Mouse (Mus musculus): ENCODE measurements around the gene Ets1.

Gene Ets1

DNA sequence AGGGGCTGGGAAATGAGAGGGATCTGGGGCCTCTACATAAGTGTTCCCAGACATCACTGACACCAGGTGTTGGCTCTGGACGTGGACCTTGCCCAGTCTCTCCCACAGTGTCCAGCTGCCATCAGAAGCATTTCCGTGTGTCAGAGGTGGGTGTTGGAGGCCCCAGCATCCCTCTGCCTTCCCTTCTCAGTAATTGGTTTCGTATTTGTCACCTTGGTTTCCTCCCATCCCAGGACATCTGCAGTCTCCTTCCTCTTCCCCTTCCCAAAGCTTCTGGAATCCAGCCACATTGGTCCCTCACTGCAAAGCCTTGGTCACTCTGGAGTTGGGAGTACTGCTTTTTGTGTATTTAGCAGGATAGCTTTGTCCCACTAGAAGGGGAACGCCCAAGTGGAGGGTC lies 75.7 kb downstream of the Ets1 start:
- no peak for DNase-seq (ENCODE audit: low read depth)

GRCm38 (mm10) chr9:32712383-32712910 lies 76.4 kb downstream of the Ets1 start:
- DNase-seq (ENCODE audit: low read depth): peak; percentile 16

- no peak for DNase-seq (ENCODE audit: low read depth)
Observed at GRCm38 (mm10) chr9:32713106-32713505, 77.1 kb downstream of the Ets1 start.

DNA sequence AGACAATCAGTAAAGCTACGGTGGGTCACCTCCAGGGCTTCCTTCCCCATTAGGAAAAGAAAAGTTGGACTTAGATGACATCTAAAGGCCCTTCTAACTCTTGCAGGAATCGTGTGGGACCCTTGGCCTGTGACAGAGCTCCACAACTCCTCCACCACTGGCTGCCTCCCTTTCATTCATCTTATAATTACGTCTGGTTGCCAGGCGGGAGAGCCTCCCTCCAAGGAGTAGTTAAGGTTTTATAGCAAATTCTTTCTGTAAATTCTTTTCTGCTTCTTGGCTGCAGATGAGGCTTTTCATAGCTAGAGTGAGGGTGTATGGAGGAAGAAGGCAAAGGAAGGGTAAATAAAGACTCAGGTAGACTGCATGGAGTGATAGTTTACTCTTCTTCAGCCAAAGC lies 77.8 kb downstream of the Ets1 start:
- DNase-seq (ENCODE audit: low read depth): no peak

GRCm38 (mm10) chr9:32714487-32714886 lies 78.5 kb downstream of the Ets1 start:
- DNase-seq (ENCODE audit: low read depth): peak; percentile 72

DNA sequence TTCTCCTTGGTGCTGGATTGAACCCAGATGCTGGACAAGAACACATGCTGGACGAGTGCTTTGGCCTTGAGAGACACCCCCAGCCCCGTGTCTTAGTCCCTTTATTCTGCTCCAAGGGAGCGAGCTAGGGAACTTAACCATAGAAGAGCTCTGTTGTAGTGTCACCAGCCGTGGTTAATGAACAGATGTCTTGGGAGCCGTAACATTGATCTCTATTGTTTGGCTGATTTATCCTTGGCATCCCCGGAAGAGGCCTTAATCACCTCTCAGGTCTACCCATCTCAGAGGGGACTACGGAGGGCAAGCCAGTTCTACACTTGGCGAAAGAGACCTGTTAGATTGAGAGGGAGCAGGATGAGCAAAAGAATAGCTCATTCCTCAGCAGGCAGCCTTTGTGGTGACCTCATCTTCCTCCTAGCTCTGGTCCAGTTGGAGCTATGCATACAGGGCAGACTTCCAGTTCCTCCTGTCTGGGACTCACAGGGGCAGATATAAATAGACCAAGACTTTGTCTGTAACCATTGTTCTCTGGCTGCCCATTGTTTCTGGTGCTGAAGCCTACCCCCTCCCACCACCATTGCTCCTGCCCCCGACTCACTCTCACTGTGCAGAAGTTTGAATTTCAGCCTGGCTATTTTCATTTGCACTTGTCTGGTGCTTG lies 79.9 kb downstream of the Ets1 start:
- peak; percentile 76 for DNase-seq (ENCODE audit: low read depth)

DNA sequence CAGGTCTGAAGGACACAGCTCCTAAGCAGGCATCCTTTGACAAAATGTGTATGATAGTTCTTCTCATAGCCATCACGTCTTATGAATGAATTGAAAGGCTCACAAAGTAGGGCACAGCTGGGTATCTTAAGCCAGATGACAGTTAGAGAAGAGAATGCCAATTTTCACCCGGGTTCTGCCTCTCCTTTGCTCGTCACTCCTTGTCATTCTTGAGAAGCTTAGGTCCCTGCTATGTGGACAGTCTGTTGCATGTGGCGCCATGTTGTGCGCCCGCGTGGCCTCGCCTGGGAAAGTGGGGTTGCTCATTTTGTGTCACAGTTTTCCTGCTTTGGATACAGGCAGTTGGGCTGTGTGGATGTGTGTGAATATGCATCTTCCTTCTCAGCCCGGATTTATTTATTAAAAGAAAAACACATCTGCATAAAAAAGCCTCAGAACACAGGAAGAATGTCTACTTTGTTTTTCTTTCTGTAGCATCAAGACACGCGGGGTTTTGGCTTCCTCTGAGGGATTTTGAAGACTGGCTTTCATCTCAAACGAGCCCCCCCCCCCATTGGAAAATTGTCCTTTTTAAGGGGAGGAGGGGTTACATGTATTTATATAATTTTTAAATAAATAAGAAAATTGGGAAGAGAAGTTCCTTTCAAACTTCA lies 81.4 kb downstream of the Ets1 start:
- no peak for DNase-seq (ENCODE audit: low read depth)

DNA sequence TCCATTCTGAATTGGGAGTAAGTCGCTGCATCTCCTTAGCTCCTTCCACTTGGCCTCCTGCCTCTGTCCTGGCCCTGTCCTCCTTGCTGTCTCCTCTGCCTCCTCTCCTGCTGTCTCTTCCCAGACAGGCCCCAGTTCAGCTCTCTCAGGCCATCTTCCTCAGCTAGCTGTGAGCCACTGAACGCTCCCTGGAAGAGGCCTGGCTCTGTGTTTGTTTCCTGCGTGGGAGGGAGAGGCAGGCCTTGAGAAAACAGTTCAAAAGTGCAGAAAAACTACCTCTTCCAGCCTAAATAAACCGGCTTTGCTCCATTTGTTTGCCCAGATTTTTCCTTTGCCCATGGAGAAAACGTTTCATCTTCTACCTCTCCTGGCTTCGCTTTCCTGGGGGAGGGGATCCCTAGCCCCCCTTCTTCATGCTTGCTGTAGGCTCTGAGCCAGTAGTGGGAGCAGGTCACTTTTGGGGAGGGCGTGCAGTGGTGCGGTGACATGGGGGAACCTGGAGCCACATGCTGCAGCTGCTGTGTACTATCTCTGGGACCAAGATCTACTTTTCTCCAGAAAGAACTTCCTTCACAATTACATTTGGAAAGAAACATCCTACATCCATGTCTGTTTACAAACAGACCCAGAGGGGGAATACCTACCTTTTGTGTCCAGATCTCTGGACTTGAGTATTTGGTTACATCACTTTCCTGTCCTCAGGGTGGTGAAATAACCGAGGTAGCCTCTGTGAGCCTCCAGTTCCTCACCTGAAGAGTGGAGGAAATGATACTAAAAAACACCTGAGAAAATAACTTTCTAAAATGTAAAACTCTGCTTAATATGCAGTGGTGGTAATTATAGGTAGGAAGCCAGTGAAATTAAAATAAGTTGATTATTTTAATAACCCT lies 82.2 kb downstream of the Ets1 start:
- no peak for DNase-seq (ENCODE audit: low read depth)

GRCm38 (mm10) chr9:32718868-32719267 lies 82.8 kb downstream of the Ets1 start:
- no peak for DNase-seq (ENCODE audit: low read depth)

DNA sequence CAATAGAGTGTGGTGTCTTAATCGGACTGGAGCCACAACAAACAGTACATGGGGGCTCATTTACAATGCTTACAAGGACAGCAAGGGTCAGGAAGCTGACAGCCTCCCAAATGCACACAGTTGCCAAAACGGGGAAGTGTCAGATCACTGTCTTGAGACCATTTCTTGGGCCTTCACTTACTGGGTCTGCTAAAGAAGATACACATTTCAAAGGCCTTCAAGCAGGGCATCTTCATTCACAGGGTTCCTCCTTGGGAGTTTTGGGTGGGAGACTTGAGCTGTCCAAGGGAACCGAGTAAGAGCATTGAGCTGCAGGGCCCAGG lies 83.9 kb downstream of the Ets1 start:
- no peak for DNase-seq (ENCODE audit: low read depth)

GRCm38 (mm10) chr9:32720264-32721031 lies 84.4 kb downstream of the Ets1 start:
- peak; percentile 89 for DNase-seq (ENCODE audit: low read depth)

DNA sequence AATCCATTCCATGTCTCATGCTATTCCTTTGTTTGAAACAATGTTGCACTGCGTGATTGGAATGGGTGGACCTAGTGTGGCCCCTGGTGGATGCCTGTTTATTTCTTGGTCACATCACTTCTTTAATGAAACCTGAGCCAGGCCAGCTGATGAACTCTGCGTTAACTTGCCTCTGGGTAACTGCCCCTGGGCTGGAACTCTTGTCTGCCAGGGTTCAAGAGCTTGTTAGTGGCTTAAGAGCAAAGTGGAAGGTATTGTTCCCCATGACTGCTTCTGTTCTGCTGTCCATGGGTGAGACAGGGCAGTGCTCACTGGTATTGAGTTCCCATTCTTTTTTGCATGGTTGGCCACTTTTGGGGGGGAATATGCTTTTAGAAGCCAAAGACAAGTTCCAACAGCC lies 85.1 kb downstream of the Ets1 start:
- peak; percentile 60 for DNase-seq (ENCODE audit: low read depth)

DNA sequence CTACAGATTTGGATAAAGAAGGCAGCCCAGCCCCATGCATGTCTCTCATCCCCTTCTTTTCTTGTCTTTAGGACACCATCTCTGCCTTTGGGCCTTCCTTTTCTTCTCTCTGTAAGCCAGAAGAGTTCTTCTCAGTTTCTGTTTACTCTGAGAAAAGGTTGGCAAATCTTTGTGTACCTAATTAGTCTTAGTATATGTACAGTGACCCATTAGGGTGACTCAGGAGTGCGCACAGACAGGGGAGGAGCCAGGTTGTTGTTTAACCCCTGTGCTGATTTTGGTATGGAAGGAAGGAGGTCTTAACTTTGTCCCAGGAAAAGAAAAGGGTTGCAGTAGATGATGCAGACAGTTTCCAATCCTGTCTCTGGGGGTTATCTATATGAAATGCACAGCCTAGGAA lies 86.2 kb downstream of the Ets1 start:
- DNase-seq (ENCODE audit: low read depth): no peak

GRCm38 (mm10) chr9:32722969-32723368 lies 86.9 kb downstream of the Ets1 start:
- DNase-seq (ENCODE audit: low read depth): no peak

- DNase-seq (ENCODE audit: low read depth): no peak
Observed at GRCm38 (mm10) chr9:32724131-32724825, 88.3 kb downstream of the Ets1 start.

- DNase-seq (ENCODE audit: low read depth): no peak
Observed at GRCm38 (mm10) chr9:32725902-32726301, 89.9 kb downstream of the Ets1 start.

DNA sequence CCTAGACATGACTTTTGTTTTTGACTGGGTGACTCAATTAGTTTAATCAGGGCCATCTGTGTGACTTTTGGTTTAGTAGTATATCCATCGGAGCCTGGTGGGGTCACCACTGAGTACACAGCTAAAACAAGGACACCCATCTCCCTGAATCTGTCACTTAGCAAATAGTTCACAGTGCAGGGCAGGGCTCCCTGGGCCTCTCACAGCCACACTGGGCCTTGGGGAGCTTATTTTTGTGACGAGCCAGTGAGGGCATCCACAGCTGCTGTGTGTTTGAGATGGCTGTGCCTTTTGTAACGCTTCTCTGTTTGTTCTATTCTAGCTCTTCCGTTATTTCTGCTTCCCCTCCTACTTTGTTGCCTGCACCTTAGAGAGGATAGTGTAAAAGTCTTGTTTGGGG lies 90.6 kb downstream of the Ets1 start:
- DNase-seq (ENCODE audit: low read depth): no peak

DNA sequence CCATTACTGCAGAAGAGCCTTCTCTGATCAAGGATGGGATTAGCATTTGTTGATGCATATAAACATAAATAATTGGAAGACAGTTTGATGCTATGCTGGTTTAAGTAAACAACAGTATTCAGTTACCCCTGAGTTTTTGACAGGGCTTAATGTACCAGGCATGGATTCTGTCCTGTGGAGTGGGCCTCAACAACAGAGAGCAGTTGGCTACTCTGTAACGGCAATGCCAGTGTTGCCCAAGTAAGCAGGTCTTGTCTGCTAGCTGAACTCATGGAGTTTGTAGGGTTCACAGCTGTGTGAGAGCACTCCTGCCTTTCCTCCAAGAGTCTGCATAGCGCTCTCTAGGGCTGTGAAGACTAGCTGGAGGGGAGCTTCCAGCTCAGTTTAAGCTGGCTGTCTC lies 91.0 kb downstream of the Ets1 start:
- no peak for DNase-seq (ENCODE audit: low read depth)

- no peak for DNase-seq (ENCODE audit: low read depth)
Observed at GRCm38 (mm10) chr9:32728306-32728705, 92.3 kb downstream of the Ets1 start.

GRCm38 (mm10) chr9:32728806-32729205 lies 92.8 kb downstream of the Ets1 start:
- no peak for DNase-seq (ENCODE audit: low read depth)

DNA sequence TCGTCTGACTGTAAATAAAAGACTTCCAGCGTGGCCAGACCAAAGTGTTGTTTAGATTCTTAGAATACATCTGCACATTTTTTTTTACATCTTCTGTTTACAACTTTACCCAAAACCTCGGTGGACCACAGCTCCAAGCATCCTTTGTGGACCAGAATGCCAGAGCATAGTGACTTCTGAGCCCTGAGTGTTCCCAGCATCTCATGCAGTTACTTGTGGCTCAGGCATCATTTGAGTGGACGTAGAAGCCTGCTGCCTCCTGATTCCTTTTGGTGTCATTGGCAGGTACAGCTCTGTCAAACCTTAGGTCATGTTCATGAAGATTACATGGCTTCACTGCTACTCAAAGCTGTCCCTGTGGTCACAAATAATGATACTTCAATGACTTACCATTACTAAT lies 93.2 kb downstream of the Ets1 start:
- no peak for DNase-seq (ENCODE audit: low read depth)
